Mouse (Mus musculus) cerebellum, adult 8-10 months (tissue): ENCODE data around the gene Spryd3.
"Not testable (repeated sequence)": the region's sequence is repeated elsewhere in the genome, so short reads cannot be mapped to it uniquely, and the experiment has no call there.

Source experiments
- DNase-seq: peaks from one replicate; pipeline ENCODE4 v3.0.0; 2022

Spryd3 gene

DNA sequence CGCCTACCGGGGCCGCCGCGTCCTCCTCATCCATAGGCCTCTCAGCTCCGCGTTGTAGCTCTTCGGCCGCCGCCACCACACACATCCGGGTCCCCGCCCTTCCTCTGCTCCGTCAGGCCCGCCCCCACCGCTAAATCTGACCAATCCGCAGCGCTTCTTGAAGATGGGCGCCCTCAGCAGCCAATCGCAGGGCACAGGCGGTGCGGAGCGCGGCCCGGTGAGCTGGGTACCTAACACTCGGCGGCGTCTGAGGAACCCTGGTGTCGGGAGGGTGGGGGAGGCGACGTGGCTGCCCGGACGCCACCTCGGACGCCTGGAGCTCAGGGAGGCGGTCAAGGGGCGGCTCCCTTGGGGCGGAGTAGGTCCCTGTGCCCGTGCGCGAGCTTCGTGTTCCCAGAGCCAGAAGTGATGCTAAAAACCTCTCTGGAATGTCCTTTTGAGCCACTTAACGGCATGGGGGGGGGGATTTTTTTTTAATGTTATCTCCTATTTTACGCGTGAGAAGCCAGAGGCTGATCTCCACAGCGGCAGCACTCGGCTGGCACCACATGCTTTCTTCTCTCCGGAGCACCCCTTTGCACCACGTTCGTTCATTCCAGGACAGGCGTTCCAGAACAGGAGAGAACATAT lies at the start of gene Spryd3:
Gene Spryd3, minus strand, starts transcription at position 106 of the 630 bp plus-strand sequence.
- peak; percentile 99 for DNase-seq

DNA sequence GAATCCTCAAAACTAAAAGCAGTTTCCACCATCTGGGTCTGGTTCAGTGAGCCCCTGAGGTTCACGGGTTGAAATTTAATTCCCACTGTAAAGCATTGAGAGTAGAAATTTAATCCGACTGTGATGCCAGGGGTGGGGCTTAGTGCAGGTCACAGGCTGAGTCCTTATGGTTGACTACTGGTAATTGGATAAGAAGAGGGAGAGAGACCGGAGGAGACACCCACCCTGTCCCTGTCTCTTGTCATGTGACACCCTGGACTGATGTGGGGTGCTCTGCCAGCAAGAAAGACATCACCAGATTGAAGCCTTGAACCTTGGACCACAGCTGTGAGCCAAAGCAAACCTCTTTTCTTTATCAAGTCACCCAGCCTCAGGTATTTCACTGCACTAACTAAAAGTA lies 47.0 kb upstream of the Spryd3 start:
- DNase-seq = no peak

DNA sequence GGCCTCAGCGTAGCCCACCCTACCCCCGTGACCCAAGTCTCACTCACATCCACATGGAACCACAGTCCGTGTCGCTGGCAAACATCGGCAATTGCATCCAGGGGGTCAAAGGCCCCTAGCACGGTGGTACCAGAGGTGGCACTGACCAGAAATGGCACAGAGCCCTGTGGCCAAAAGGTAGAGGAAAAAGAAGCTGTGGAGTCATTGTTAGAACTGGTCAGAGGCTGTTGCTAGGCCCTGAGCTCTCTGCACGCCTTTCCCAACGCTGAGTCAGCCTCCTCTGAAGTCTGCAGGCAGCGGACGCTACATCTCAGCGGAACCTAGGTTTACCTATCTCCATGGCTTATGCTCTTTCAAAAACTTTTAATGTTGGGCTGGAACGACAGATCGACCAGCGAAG lies 43.9 kb upstream of the Spryd3 start:
- DNase-seq = no peak

DNA sequence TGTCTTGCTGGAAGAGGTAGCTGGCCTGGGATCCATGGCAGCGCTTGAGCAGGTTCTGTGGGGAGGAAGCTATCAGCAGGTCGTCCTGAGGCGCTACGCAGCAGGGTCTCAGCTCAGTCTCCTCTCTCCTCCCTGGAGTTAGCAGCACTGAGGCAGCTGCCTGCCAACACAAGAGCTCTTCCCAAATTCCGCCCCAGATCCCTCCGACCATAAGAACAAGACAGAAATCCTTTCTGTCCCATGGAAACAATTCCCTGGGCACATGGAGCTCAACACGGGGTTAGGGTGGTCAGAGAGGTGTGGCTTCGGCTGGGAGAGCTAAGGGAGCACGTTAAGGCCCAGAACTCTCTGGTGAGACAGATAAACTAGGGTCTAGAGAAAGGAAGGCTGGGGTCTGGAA lies 43.1 kb upstream of the Spryd3 start:
- no peak for DNase-seq

DNA sequence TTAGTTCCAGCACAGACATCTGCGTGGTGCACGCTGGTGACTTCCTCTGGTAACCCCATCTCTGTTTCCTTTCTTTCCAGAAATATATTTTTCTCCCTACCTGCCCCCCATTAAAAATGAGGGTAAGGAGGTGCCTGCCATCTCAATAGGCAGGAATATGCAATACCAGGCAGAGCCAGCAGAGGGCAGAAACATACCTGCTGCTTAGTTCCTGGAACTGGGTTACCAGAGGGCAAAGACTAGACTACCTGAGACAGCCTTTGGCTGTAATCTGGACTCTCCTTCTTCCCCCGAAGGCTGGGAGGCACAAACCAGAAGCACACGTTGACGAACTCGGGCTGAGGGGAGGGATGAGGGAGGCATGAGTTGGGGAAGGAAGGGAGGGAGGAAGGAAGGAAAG lies 42.2 kb upstream of the Spryd3 start:
- DNase-seq = peak; percentile 89

DNA sequence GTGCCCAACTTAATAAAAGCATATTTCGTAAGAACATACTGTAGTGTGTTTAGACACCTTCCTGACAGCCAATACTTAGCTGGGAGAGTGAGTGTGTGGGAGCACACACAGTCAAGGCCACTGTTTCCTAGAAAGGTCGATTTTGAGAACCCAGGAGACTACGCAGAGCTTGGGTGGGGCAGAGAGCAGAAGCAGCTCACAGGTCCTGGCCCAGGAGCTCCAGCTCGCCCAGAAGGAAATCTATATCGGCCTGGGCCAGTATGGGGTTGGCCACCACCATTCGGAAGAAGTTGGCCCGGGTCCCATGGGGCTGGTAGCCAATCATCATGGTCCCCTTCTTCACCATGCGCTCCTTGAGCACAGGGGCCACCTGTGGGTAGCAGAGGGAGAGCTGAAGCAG lies 41.4 kb upstream of the Spryd3 start:
- DNase-seq = no peak

DNA sequence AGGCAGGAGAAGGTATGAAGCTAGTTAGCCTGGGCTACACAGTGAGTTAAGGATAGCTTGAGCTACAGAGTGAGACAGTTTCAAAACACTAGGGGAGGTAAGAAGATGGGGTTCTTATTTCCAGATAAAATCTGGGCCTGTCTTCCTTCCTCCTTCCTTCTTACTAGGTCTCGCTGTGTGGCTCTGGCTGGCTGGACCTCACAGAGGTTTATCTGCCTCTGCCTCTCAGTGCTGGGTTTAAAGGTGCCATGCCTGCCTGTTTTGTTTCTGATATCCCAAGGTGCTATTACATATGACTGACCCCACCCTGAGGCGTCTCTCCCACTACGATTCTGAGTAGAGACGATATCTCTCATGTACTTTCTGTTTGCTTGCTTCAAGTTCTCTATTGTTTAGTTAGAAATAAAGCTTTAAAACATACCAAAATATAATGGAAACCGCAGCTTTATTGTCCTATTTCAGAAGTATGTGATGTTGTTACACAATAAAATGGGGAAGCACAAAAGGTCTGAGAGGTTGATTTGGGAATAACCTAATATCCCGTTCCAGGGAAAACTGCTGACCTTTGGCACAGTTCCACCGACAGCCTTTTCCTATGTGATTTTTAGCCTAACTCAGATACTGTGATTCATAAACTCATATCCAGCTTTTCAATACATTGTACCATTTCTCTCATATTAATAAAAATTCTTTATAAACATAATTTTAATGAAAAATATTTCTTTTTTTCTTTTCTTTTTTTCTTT lies 40.7 kb upstream of the Spryd3 start:
- DNase-seq = no peak

DNA sequence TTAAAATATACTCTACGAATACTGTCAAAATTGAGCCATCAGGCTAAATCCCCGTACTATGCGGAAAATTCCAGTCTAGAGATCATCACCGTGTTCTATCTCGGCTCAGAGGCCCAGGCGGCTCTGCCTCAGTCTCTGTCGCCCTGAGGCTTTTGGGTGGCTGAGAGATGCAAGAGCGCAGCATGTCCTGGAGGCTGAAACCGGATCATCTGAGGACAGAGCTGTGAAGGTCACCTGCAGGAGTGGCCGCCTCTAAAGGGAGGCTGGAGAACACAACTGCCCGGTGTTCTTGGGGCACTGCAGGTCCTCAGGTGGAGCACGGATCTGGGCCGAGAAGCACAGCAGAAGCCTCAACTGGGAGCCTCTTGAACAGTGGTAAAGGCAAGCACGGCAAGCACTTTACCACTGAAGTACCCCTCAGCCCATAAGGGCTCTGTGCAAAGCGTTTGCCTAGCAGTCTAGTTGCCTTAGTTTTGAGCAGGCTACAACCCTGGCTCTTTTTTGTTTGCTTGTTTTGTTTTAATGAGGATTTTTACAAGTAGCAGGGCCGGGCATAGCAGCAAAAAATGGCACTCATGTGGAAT lies 39.8 kb upstream of the Spryd3 start:
- DNase-seq = no peak

DNA sequence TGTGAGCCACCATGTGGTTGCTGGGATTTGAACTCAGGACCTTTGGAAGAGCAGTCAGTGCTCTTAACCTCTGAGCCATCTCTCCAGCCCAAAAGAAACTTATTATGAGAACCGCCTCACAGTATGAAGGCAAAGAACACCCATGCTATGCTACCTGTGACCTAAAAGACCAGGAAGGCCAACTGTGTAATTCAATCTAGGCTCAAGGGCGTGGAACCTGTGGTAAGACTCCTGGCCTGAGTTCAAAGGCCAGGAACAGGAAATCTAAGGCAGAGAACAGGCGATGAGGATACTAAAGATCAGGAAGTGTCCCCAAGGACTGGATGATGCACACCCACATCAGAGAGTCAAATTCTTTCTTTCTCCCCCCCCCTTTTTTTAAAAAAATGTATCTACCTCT lies 37.5 kb upstream of the Spryd3 start:
- DNase-seq = no peak

DNA sequence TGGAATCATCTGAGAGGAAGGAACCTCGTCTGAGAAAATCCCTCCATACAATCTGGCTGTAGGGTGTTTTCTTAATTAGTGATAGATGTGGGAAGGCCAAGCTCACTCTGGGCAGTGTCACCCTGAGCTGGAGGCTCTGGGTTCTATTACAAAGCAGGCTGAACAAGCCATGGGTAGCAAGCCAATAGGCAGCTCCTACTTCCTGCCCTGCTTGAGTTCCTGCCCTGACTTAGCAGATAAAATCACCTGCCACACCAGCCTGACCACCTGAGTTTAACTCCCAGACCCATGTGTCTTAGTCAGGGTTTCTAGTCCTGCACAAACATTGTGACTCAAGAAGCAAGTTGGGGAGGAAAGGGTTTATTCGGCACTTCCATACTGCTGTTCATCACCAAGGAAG lies 33.0 kb upstream of the Spryd3 start:
- no peak for DNase-seq

DNA sequence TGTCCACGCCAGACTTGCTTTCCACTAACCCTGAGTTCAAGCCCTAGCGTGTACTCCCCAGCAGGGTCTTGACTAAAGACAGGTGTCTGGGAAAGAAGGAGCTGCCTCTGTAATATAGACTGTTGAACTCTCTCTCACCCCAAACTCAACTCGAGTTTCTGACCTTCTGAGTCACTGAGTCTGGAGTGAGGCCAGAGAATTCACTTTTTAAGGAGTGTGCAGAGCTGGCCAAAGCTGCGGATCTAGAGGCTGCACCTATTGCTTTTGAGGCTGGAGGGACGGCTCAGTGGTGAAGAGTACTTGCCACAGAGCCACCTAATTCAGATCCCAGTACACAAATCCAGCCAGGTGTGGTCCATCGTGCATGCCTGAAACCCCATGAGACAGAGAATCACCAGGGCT lies 31.6 kb upstream of the Spryd3 start:
- DNase-seq = no peak

DNA sequence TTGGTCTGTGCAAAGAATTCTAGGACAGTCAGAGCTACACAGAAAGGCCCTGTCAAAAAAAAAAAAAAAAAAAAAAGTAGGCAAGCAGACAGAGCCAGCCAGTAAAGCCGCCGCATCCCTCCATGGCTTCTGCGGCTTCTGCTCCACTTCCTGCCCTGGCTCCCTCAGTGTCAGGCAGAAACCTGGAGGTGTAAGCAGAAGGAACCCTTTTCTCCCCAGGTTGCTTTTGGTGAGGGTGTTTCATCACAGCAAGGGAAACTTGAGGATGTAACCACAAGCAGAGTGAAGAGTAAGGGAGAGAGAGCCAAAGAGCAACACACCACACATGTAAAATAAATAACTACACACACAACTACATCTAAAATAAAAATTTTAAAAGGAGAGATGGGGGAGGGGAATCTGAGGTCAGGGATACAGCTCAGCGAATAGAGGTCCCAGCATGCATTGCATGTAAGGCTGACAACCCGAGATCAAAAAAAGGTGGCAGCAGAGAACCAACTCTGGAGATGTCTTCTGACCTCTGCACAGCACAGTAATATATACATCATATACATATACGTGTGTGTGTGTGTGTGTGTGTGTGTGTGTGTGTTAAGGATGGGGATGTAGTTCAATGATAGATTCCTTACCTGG lies 29.6 kb upstream of the Spryd3 start:
- no peak for DNase-seq

DNA sequence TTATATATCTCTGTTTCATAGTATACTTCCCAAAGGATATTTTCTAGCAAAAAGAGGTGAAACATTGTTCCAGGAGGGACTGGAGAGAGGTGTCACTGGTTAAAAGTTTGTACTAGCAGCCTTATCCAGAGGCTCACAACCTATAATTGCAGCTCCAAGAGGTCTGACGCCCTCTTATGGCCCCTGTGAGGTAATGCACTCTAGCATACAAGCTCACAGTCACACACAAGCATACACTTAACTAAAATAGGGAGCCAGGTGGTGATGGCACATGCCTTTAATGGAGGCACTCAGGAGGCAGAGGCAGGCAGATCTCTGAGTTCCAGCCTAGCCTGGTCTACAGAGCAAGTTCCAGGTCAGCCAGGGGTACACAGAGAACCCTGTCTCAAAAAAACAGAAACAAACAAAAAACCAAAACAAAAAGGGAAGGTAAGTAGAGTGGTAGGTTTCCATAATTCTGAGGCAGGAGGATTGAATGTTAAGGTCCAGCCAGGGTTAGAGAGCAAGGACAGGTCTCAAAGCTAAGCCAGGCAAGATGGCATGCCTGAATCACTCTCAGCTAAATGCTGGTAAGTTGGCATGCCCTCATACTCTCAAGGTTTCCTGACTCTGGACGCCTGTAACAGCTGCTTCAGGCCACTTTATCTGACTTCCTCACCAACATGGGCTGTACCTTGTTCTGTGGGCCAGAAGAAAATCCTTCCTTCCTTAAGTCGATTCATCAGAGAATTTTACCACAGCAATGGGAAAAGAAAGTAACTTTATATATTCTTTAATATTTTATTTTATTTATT lies 28.1 kb upstream of the Spryd3 start:
- DNase-seq = no peak

DNA sequence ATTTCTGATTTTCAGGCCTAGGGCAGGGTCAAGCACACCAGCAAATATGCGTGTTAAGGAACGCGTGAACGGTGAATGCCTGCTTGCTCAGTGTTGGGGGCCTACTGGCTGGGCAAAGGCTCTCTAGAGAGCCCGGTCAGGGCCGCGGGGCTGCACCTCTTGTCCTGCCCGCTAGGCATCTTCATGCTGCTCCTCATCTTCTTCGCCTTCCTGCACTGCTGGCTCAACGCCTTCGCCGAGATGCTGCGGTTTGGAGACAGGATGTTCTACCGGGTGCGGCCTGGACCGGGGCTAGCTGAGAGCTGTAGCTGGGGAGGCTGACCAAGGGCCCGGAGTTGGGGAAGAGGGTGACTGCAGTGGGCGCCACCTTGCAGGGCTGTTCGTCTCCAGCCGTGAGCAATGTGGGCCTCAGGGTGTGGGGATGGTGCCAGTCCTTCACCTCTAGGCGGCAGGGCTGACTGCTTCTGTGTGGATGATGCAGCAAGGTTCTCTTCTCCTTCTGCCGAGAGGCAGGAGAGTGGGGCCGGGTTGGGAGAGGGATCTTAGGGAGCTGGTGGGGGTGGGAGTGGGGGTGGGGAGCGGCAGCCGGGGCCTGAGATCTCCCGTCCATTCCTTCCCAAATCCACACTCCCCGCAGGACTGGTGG lies 24.5 kb upstream of the Spryd3 start:
- DNase-seq = no peak

DNA sequence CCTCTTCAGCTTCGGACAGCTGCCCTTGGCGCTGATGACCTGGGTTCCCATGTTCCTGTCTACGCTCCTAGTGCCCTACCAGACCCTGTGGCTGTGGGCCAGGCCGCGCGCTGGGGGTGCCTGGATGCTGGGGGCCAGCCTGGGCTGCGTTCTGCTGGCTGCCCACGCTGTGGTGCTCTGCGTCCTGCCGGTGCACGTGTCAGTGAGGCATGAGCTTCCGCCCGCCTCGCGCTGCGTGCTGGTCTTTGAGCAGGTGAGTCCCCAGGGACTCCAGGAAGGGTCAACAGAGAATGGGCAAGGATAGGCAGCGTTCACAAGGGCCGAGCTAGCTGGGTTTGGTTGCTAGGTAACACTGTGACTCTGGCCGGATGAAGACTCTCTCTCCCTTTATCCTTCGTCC lies 20.8 kb upstream of the Spryd3 start:
- no peak for DNase-seq

DNA sequence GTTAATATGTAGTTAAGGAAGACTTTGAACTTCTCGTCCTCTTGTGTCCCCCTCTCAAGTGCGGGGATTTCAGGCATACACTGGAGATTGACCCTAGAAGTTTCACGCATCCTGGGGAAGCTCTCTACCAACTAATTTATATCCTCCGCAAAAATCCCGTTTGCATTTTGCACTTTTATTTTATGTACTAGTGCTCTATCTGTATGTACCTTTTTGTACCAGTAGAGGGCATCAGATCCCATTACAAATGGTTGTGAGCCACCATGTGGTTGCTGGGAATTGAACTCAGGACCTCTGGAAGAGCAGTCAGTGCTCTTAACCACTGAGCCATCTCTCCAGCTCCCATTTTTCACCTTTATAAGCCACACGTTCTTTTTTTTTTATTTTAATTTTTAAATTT lies 19.0 kb upstream of the Spryd3 start:
- not testable (repeated sequence) for DNase-seq

DNA sequence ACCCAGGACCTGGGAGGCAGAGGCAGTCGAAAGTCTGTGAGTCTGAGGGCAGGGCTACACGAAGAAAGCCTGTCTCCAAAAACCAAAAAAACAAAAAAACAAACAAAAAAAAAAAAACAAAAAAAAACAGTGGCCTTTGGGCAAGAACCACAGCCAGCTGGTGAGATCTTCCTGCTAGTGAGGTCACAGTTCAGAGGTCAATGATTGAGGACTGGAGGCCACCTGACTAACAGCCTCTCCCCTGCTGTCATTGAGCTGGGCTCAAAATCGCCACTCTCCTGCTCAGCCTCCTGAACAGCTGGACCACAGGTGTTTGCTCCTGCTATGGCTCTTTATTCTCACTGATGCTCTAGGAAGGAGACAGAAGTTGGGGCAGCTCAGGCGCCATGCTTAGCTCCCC lies 16.6 kb upstream of the Spryd3 start:
- no peak for DNase-seq

DNA sequence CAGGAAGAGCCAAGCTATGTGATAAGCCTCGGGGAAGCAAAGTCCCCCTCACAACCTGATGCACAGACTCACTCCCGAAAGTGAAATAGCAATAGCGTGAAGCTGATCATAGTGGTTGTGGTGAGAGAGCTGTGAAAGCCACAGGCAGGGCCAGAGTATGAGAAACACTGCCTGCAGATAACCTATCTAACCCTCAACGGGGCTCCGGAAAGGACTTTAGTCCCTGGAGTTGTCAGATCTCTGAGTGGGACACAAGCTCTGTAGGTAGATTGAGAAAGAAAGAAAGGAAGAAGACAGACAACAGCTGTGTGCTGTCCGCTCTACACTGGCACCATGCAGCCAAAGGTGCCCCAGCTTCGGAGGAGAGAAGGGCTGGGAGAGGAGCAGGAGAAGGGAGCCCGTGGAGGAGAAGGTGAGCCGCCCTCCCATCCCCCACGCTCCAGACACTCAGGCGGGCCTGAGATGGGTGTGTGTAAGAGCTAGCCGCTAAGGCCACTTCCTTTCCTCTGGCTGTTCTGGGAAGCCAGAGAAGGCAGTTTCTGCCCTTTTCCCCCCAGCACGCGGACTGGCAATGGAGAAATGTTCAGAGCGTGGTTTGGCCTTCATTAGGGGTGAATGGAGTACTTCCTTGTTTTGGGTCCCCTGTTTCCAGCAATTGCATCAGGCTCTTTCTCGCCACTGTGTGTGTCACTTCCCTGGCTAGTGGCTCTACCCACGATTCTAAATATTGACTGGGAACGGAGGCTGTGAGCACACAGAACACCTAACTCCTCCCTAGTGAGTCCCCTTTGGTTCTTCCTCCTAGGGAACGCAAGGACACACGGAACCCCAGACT lies 14.5 kb upstream of the Spryd3 start, which contains the start of gene Soat2:
Gene Soat2, plus strand, starts transcription at position 226 of the 835 bp plus-strand sequence.
- DNase-seq = no peak

DNA sequence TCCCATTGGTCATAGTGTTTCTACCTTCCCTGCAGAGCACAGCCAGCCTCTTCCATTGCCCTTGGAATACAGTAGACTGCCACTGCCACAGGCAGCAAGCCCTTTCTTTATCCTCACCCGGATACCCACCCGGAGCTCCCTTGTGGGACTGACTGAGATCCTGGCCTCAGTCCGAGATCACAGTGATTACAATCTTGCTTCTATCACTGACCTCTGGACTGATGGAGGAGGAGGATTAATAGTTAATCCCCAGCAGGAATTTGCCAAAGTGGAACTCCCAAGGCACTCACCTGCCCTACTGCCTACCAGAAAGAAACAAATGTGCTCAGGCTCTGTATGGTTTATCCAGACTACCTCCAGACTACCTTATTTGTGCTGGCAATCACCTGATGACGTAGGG lies 13.5 kb upstream of the Spryd3 start:
- DNase-seq = no peak

DNA sequence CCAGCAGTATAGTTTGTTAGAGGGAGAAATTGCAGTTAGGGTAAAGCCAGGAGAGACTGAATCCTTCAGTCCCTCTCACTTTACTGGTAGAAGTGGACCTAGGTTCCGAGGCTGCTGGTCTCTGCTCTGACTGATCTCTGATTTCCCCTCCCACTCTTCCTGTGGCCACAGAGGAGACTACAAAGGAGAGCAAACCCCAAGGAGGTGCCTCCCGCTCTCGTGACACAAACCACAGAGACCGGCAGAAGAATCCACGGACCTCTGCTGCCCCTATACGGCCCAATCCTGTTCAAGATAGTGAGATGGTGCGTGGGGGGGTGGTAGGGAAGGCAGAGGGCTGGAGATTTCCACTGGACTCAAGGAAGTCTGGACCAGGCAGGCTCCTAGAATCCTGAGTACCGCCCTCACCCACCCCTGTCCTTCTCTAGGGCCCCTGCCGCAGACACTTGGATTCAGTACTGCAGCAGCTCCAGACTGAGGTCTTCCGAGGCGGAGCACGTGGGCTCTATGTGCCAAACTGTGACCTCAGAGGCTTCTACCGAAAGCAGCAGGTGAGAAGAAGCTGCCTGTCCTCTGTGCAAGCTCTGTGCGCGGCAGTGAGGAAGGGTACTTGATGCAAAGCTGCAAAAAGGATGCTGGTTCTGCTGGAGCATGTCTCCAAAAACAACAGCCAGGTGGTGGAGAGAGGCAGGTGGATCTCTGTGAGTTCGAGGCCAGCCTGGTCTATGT lies 11.8 kb upstream of the Spryd3 start:
- no peak for DNase-seq

DNA sequence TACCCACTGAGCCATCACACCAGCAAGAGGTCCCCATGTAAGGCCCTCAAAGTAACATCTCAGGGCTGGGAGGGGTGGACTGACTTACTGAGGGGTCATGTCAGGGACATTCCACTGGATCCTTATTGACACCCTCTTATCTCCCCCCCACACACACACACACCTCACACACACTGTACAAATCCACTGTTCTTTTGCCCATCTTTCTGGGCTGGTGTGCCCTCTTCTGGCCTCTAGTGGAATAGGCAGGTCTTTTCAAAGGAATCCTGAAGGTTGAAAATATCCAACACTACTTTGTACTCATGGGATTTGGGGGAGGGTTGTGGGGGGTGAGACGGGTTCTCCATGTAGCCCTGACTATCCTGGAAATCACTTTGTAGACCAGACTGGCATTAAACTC lies 10.8 kb upstream of the Spryd3 start:
- peak; percentile 60 for DNase-seq
